Mouse (Mus musculus): ENCODE measurements around the gene Gm9922. TPM values are rescaled to one million over a fixed set of nuclear protein-coding genes. Genes with fewer than 3 reads are reported as not detected.

Gm9922 gene
- not detected for polyA plus RNA-seq (2017; shearing (Covaris generic))

GRCm38 (mm10) chr14:101729237-101729971 is at the start of gene Gm9922, which contains the start of gene Lmo7:
Gene Gm9922 (minus strand): TSS chr14:101729814.
Gene Lmo7 (plus strand): TSS chr14:101729957.

Other genes with a start within 250 kb of the Gm9922 start
- 100 to 1,000 TPM in 1 of 2 experiments, 10 to 100 TPM in 1; 49.6 to 176 TPM for gene Tbc1d4, start 120.6 kb downstream of the Gm9922 start, polyA plus RNA-seq (2017; shearing (Covaris generic))
- gene Commd6, start 89.1 kb downstream of the Gm9922 start, polyA plus RNA-seq (2017; shearing (Covaris generic)) = 100 to 1,000 TPM in 1 of 2 experiments, 10 to 100 TPM in 1; 89.7 to 113 TPM
- gene Uchl3, start 75.8 kb downstream of the Gm9922 start, polyA plus RNA-seq (2017; shearing (Covaris generic)) = 10 to 100 TPM; 62.7 to 90.7 TPM
- gene Lmo7, start 143 bp upstream of the Gm9922 start, polyA plus RNA-seq (2017; shearing (Covaris generic)) = 1 to 10 TPM in 1 of 2 experiments, under 1 TPM in 1; 0.44 to 3.1 TPM